Mouse (Mus musculus): ENCODE measurements around the gene Nuf2. TPM values are rescaled to one million over a fixed set of nuclear protein-coding genes. Genes with fewer than 3 reads are reported as not detected.
A peak's percentile ranks its signal among the peaks of the same experiment; 100 is the strongest.

Nuf2 gene
- polyA plus RNA-seq (2016; fragmentation: Nextera tagmentation; extraction: Ambion mirVana): 67.6 and 70.0 TPM in 2 replicates

- Histone ChIP-seq H3K36me3 (peaks cover 13% of the 10 kb centered on the region; the same call in 1 of the 2 replicates), H3K9me3 (no peaks in the 10 kb centered on the region), H3K27me3 (no peaks in the 10 kb centered on the region), H3K4me2 (peak within 1 kb of the TSS; percentile 68), H3K27ac (peak within 1 kb of the TSS; percentile 59), H3K9ac (replicated peaks) (peak within 1 kb of the TSS; percentile 63), H3K4me1 (replicated peaks) (peaks cover 11% of the 10 kb centered on the region), H3K4me3 (replicated peaks) (peak within 1 kb of the TSS; percentile 64)
- WGBS: under 1% methylated on average over 39 of the region's 39 CpGs
- ATAC-seq (ENCODE audit: insufficient number of reproducible peaks, insufficient read depth, low FRiP score, low TSS enrichment, low read depth): peak; percentile 95
These were observed at the start of gene Nuf2 for GRCm38 (mm10) chr1:169530876-169531701. Gene Nuf2 (minus strand): TSS chr1:169531464.

GRCm38 (mm10) chr1:169579572-169579971 lies 48.3 kb upstream of the Nuf2 start:
- H3K4me2 ChIP-seq: no peak overlapping the region
- ATAC-seq (ENCODE audit: insufficient number of reproducible peaks, insufficient read depth, low FRiP score, low TSS enrichment, low read depth): no peak
- H3K4me1 ChIP-seq (replicated peaks): no peaks in the 10 kb centered on the region
- no peak overlapping the region for H3K4me3 ChIP-seq (replicated peaks)
- H3K27ac ChIP-seq: no peak overlapping the region
- H3K27me3 ChIP-seq: no peaks in the 10 kb centered on the region
- 75% methylated on average over 3 of the region's 3 CpGs for WGBS
- no peak overlapping the region for H3K9ac ChIP-seq (replicated peaks)
- no peaks in the 10 kb centered on the region for H3K9me3 ChIP-seq
- H3K36me3 ChIP-seq: no peaks in the 10 kb centered on the region

- H3K4me3 ChIP-seq (replicated peaks): no peak overlapping the region
- H3K27ac ChIP-seq: no peak overlapping the region
- no peak for ATAC-seq (ENCODE audit: insufficient number of reproducible peaks, insufficient read depth, low FRiP score, low TSS enrichment, low read depth)
- no peaks in the 10 kb centered on the region for H3K9me3 ChIP-seq
- H3K4me2 ChIP-seq: no peak overlapping the region
- H3K4me1 ChIP-seq (replicated peaks): no peaks in the 10 kb centered on the region
- H3K27me3 ChIP-seq: no peaks in the 10 kb centered on the region
- no peaks in the 10 kb centered on the region for H3K36me3 ChIP-seq
- H3K9ac ChIP-seq (replicated peaks): no peak overlapping the region
These were observed 42.9 kb upstream of the Nuf2 start for GRCm38 (mm10) chr1:169574136-169574535.

- H3K4me1 ChIP-seq (replicated peaks): no peaks in the 10 kb centered on the region
- no peak overlapping the region for H3K4me3 ChIP-seq (replicated peaks)
- H3K27ac ChIP-seq: no peak overlapping the region
- H3K36me3 ChIP-seq: no peaks in the 10 kb centered on the region
- 92% methylated on average over 2 of the region's 2 CpGs for WGBS
- no peaks in the 10 kb centered on the region for H3K27me3 ChIP-seq
- ATAC-seq (ENCODE audit: insufficient number of reproducible peaks, insufficient read depth, low FRiP score, low TSS enrichment, low read depth): no peak
- H3K4me2 ChIP-seq: no peak overlapping the region
- H3K9ac ChIP-seq (replicated peaks): no peak overlapping the region
- H3K9me3 ChIP-seq: no peaks in the 10 kb centered on the region
These were observed 24.4 kb upstream of the Nuf2 start for GRCm38 (mm10) chr1:169555621-169556020.

- H3K27me3 ChIP-seq: no peaks in the 10 kb centered on the region
- no peak overlapping the region for H3K27ac ChIP-seq
- no peak overlapping the region for H3K9ac ChIP-seq (replicated peaks)
- H3K4me2 ChIP-seq: no peak overlapping the region
- no peaks in the 10 kb centered on the region for H3K9me3 ChIP-seq
- no peak overlapping the region for H3K4me3 ChIP-seq (replicated peaks)
- no peaks in the 10 kb centered on the region for H3K36me3 ChIP-seq
- ATAC-seq (ENCODE audit: insufficient number of reproducible peaks, insufficient read depth, low FRiP score, low TSS enrichment, low read depth): no peak
- 81% methylated on average over 4 of the region's 4 CpGs for WGBS
- no peaks in the 10 kb centered on the region for H3K4me1 ChIP-seq (replicated peaks)
These were observed 23.8 kb upstream of the Nuf2 start for GRCm38 (mm10) chr1:169555019-169555418.

- Histone ChIP-seq H3K4me1 (replicated peaks) (no peaks in the 10 kb centered on the region), H3K9ac (replicated peaks) (no peak overlapping the region), H3K4me2 (no peak overlapping the region), H3K27ac (no peak overlapping the region), H3K36me3 (no peaks in the 10 kb centered on the region), H3K4me3 (replicated peaks) (no peak overlapping the region), H3K9me3 (no peaks in the 10 kb centered on the region), H3K27me3 (no peaks in the 10 kb centered on the region)
- ATAC-seq (ENCODE audit: insufficient number of reproducible peaks, insufficient read depth, low FRiP score, low TSS enrichment, low read depth): no peak
- 87% methylated on average over 7 of the region's 7 CpGs for WGBS
These were observed 22.2 kb upstream of the Nuf2 start for GRCm38 (mm10) chr1:169553446-169553845.

GRCm38 (mm10) chr1:169540415-169540814 lies 9.2 kb upstream of the Nuf2 start:
- H3K9me3 ChIP-seq: no peaks in the 10 kb centered on the region
- no peaks in the 10 kb centered on the region for H3K27me3 ChIP-seq
- 90% methylated on average over 6 of the region's 6 CpGs for WGBS
- H3K9ac ChIP-seq (replicated peaks): no peak overlapping the region
- H3K4me2 ChIP-seq: no peak overlapping the region
- no peaks in the 10 kb centered on the region for H3K36me3 ChIP-seq
- no peaks in the 10 kb centered on the region for H3K4me1 ChIP-seq (replicated peaks)
- H3K27ac ChIP-seq: no peak overlapping the region
- no peak overlapping the region for H3K4me3 ChIP-seq (replicated peaks)
- ATAC-seq (ENCODE audit: insufficient number of reproducible peaks, insufficient read depth, low FRiP score, low TSS enrichment, low read depth): no peak

GRCm38 (mm10) chr1:169531702-169532535 lies 655 bp upstream of the Nuf2 start:
- Histone ChIP-seq H3K27ac (peak overlapping the region; percentile 59), H3K9ac (replicated peaks) (peak overlapping the region; percentile 47; the same call in 1 of the 2 replicates), H3K4me1 (replicated peaks) (peaks cover 11% of the 10 kb centered on the region), H3K4me3 (replicated peaks) (peak overlapping the region; percentile 64), H3K27me3 (no peaks in the 10 kb centered on the region), H3K4me2 (peak overlapping the region; percentile 68), H3K36me3 (peaks cover 6% of the 10 kb centered on the region; the same call in 1 of the 2 replicates), H3K9me3 (no peaks in the 10 kb centered on the region)
- WGBS: 15% methylated on average over 11 of the region's 11 CpGs
- ATAC-seq (ENCODE audit: insufficient number of reproducible peaks, insufficient read depth, low FRiP score, low TSS enrichment, low read depth): no peak; the same call in 1 of the 2 replicates

- 85% methylated on average over 8 of the region's 8 CpGs for WGBS
- no peak for ATAC-seq (ENCODE audit: insufficient number of reproducible peaks, insufficient read depth, low FRiP score, low TSS enrichment, low read depth)
- no peak overlapping the region for H3K27ac ChIP-seq
- no peaks in the 10 kb centered on the region for H3K27me3 ChIP-seq
- H3K4me3 ChIP-seq (replicated peaks): peak overlapping the region; percentile 64
- peaks cover 11% of the 10 kb centered on the region for H3K4me1 ChIP-seq (replicated peaks)
- H3K4me2 ChIP-seq: peak overlapping the region; percentile 68
- peaks cover 17% of the 10 kb centered on the region; the same call in 1 of the 2 replicates for H3K36me3 ChIP-seq
- H3K9ac ChIP-seq (replicated peaks): peak overlapping the region; percentile 63; the same call in 1 of the 2 replicates
- no peaks in the 10 kb centered on the region for H3K9me3 ChIP-seq
These were observed 1.2 kb downstream of the Nuf2 start for GRCm38 (mm10) chr1:169529996-169530518.

GRCm38 (mm10) chr1:169526006-169526680 lies 5.1 kb downstream of the Nuf2 start:
- Histone ChIP-seq H3K4me3 (replicated peaks) (no peak overlapping the region), H3K27ac (no peak overlapping the region), H3K27me3 (no peaks in the 10 kb centered on the region), H3K4me1 (replicated peaks) (peaks cover 11% of the 10 kb centered on the region), H3K9ac (replicated peaks) (no peak overlapping the region), H3K4me2 (no peak overlapping the region), H3K9me3 (no peaks in the 10 kb centered on the region), H3K36me3 (peaks cover 54% of the 10 kb centered on the region)
- WGBS: 94% methylated on average over 5 of the region's 5 CpGs
- ATAC-seq (ENCODE audit: insufficient number of reproducible peaks, insufficient read depth, low FRiP score, low TSS enrichment, low read depth): no peak
